Mouse (Mus musculus) layer of hippocampus, adult 2 months (tissue): Measurements from ENCODE around the gene Synrg. TPM values are rescaled to one million over a fixed set of nuclear protein-coding genes. Genes with fewer than 3 reads are reported as not detected.

Source experiments
- DNase-seq, 2 experiments: peaks; one replicate each; pipeline ENCODE4 v3.0.0; 2022; ENCODE audit warnings: low spot score in 2 of 2
- H3K27ac ChIP-seq: fragments of 200-600 bp; 2 replicates; pipeline ENCODE4 v1.8.1; 2022
- H3K4me3 ChIP-seq: fragments of 200-600 bp; 2 replicates; pipeline ENCODE4 v1.8.1; 2022; ENCODE audit warnings: mild to moderate bottlenecking
- CTCF ChIP-seq: fragments of 200-600 bp; conservative IDR thresholded peaks from 2 replicates; pipeline ENCODE4 v1.8.1; 2022; ENCODE audit warnings: antibody characterized with exemption, mild to moderate bottlenecking, moderate library complexity
- total RNA-seq, 2 experiments: library from RNA; stranded (reverse); gene quantifications; 2 replicates each; pipeline ENCODE4 v1.2.3; 2021

Synrg gene
- total RNA-seq, 2 experiments from 2014 or later, result 68.2 to 72.1 TPM

DNA sequence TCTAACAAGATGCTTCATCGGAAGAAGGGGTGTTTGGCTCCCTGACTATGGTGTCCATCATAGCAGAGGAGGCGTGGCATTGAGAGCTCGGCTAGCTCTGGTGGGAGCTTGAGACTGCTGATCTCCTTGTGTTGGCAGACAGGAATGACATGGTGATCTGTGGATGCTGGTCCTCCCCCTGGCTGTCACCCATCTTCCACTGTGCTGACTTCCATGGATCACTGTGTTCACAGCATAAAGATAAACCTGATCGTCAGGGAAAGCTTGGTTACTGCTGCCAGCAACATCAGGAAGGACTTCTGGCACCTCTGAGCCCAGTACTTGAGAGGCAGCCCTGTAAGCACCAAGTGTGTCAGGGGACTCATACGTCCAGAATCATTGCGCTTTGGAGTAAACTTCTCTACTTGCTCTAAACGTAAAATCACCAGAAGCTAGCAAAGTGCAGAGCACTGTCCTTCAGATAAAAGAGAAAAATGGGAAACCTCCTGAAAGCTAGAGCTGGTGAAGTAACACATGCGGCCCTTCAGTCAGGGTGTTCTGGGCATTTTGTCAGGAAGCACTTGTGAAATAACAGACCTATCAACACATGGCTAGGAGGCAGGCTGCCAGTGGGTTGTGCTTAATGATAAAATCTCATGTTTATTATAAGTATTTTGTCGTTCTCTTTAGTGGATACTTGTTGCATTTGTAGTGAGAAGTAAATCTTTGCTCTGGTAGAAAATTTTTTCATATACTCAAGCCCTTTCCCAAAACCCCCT lies 64.2 kb downstream of the Synrg start:
- peak; percentile 24; the same call in 1 of the 2 replicates for TF ChIP-seq CTCF
- Histone ChIP-seq H3K27ac (peak overlapping the region; percentile 78), H3K4me3 (no peak overlapping the region)
- peak; percentile 54 to 63 for DNase-seq

DNA sequence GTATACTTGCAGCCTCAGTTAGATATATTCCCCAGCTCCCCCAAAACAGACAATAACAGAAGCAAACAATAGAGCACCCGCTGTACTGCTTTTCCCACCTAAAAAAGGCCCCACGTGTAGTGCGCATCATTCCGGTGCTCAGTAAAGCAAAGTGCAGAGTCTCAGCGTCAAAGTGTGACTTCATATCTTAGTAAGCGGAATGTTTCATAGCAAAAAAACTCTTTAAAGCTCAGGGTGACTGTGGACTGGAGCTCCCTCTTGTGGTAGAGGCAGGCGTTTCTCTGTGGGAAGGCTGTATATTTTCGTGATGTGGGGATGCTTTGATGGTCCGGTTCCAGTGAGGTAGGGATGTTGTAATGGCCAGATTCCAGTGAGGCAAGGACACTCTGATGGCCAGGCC lies 67.7 kb downstream of the Synrg start:
- H3K27ac ChIP-seq, result no peak overlapping the region
- peak; percentile 96 for TF ChIP-seq CTCF
- H3K4me3 ChIP-seq, result no peak overlapping the region
- DNase-seq, result peak; percentile 41 to 79

- no peak for DNase-seq
- Histone ChIP-seq H3K27ac (no peak overlapping the region), H3K4me3 (no peak overlapping the region)
- no peak for TF ChIP-seq CTCF
Measured at GRCm38 (mm10) chr11:84032559-84032958, 68.3 kb downstream of the Synrg start.

GRCm38 (mm10) chr11:84033671-84034070 lies 69.4 kb downstream of the Synrg start:
- no peak for DNase-seq
- H3K27ac ChIP-seq, result no peak overlapping the region
- TF ChIP-seq CTCF, result no peak
- H3K4me3 ChIP-seq, result no peak overlapping the region

DNA sequence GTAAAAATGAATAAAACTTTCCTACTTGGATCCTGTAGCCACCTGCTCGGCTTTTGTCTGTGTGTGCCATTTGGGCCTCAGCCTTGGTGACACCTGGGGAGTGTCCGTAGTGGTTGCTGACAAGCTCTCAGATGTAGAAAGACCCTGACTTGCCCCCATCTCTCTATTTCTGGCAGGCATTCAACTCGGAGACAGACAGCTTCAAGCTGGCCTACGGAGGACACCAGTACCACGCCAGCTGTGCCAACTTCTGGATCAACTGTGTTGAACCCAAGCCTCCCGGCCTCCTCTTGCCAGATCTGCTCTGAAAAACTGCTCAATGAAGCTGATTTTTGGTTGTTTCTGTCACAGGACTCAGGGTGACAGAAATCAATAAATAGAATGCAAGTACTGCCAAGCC lies 76.4 kb downstream of the Synrg start:
- no peak overlapping the region for H3K4me3 ChIP-seq
- no peak overlapping the region; the same call in 1 of the 2 replicates for H3K27ac ChIP-seq
- no peak for DNase-seq
- no peak for TF ChIP-seq CTCF

- H3K27ac ChIP-seq, result peak overlapping the region; percentile 93
- TF ChIP-seq CTCF, result peak; percentile 22
- peak; percentile 54 to 80 for DNase-seq
- no peak overlapping the region for H3K4me3 ChIP-seq
Measured at GRCm38 (mm10) chr11:84042808-84043762, 78.9 kb downstream of the Synrg start.

DNA sequence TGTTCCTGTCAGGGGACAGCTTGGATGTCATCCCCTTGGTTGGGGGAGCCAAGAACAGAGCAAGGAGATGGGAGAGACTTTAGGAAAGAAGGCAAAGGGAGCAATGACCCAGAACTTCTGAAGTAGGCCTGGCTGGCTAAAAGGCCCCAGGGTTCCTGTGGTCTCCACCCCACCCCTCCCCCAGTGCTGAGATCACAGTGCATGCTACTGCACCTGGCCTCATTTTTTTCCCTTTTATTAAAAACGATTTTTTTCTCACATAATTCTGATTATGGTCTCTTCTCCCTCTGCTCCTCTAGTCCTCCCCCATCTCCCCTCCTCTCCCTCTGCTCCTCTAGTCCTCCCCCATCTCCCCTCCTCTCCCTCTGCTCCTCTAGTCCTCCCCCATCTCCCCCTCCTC lies 80.8 kb downstream of the Synrg start:
- H3K27ac ChIP-seq, result peak overlapping the region; percentile 93; the same call in 1 of the 2 replicates
- no peak for TF ChIP-seq CTCF
- no peak for DNase-seq
- H3K4me3 ChIP-seq, result no peak overlapping the region

DNA sequence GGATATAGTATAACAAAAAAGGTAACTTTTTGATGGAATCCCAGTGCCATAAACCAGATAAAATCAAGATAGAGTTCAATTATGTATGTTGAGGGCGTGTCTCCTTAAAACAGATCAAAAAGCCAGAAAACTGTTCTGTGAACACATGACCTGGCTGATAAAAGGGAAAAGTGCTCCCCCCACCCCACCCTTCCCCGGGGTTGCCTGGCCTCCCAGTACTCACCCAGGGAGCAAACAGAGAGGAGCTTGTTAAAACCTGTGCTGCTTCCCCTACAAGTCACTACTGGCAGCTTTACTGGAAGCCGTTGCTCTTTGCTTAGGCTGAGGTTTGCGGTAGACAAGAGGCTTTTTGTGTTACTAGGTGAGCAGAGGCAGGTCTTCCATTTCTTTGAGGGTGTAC lies 83.0 kb downstream of the Synrg start:
- peak overlapping the region; percentile 48; the same call in 1 of the 2 replicates for H3K27ac ChIP-seq
- TF ChIP-seq CTCF, result no peak
- no peak for DNase-seq
- no peak overlapping the region for H3K4me3 ChIP-seq

DNA sequence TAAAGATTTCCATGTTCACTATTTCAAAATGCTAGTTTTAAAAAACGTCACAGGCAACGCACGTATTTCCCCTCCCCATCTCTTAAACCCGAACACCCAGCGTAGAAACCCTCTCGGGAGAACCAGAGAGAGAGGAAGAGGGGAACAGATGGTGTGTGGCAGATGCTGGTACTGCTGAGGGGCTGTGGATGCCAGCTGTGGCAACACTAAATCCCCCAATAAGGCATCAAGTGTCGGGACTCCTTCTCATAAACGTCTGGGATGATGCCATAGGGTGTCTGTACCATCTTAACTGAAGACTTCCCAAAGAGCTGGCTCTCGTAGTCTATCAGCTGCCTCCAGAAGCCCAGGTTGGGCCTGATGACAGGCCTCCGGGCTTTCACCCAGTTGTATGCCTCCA lies 84.2 kb downstream of the Synrg start:
- H3K27ac ChIP-seq, result peak overlapping the region; percentile 63
- no peak for TF ChIP-seq CTCF
- no peak overlapping the region for H3K4me3 ChIP-seq
- peak in 1 of 2 experiments; percentile 43 for DNase-seq

DNA sequence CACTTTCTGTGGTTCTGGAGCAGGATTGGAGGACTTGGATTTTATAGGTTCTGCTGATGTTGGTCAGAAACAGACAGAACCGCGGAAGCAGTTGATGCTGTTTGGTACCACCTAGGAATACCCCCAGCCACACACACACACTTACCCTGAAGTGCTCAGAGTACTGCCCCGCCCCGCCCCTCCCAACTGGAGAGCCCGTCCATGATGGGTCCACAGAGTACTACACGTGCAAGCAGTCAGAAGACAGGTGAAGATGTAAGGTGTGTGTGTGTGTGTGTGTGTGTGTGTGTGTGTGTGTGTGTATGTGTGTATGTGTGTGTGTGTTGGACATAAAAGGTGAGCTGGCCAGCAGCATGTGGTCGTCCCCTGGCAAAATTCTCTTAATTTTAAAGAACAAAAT lies 88.8 kb downstream of the Synrg start:
- no peak for DNase-seq
- peak overlapping the region; percentile 79 for H3K27ac ChIP-seq
- no peak for TF ChIP-seq CTCF
- no peak overlapping the region for H3K4me3 ChIP-seq

DNA sequence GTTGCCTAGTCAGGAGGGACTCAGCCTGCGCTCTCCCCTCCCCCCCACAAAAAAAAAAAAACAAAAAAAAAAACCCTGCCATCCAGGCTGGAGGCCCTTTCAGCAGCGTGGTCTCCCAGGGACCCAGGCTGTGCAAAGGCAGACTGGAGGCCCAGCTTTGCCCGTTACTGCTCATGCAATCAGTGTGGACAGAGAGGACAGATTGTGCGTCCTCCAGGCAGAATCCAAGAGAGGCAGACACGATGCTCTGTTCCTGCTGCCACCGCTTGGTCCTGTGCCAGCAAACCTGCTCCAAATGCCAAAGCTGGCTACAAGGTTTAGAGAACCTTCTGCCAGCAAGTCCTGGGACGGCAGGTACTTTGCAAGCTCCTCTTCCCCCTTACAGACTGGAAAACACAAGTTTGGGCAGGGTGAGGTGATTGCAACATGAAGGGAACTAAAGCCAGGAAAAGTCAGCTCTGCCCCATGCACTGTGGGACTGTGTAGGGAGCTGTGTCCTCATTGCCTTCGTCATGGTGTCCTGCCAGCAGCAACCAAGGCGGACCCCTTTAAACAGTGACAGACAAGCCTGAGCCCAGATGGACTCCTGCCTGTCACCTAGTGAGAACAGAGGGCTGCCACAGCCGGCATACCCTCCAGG lies 89.4 kb downstream of the Synrg start:
- H3K27ac ChIP-seq, result peak overlapping the region; percentile 79
- H3K4me3 ChIP-seq, result no peak overlapping the region
- peak; percentile 60 to 70 for DNase-seq
- TF ChIP-seq CTCF, result no peak

GRCm38 (mm10) chr11:84057418-84057817 lies 93.2 kb downstream of the Synrg start:
- no peak for DNase-seq
- no peak overlapping the region for H3K27ac ChIP-seq
- no peak overlapping the region for H3K4me3 ChIP-seq
- no peak for TF ChIP-seq CTCF

GRCm38 (mm10) chr11:84059784-84060183 lies 95.6 kb downstream of the Synrg start:
- DNase-seq, result no peak
- no peak overlapping the region for H3K4me3 ChIP-seq
- H3K27ac ChIP-seq, result no peak overlapping the region
- no peak for TF ChIP-seq CTCF
